Mouse (Mus musculus) right cerebral cortex, adult 2 months (tissue): Measurements from ENCODE around the gene Kdm4b.

Experiments
- DNase-seq, 2 experiments: peaks; one replicate each; pipeline ENCODE4 v3.0.0; 2021 to 2022; ENCODE audit warnings: low spot score in 2 of 2

The Kdm4b gene

GRCm38 (mm10) chr17:56384903-56385302 lies 59.0 kb downstream of the Kdm4b start:
- no peak for DNase-seq

GRCm38 (mm10) chr17:56387612-56388011 lies 61.8 kb downstream of the Kdm4b start:
- DNase-seq: no peak

- peak in 1 of 2 experiments; percentile 42 for DNase-seq
Observed at GRCm38 (mm10) chr17:56393238-56393637, 67.4 kb downstream of the Kdm4b start.

- no peak for DNase-seq
Observed at GRCm38 (mm10) chr17:56393889-56394288, 68.0 kb downstream of the Kdm4b start.

- DNase-seq: no peak
Observed at GRCm38 (mm10) chr17:56396051-56396450, 70.2 kb downstream of the Kdm4b start.

- DNase-seq: no peak
Observed at GRCm38 (mm10) chr17:56400221-56400620, 74.4 kb downstream of the Kdm4b start.

- no peak for DNase-seq
Observed at GRCm38 (mm10) chr17:56401051-56401521, 75.2 kb downstream of the Kdm4b start.

GRCm38 (mm10) chr17:56405341-56405740 lies 79.5 kb downstream of the Kdm4b start:
- DNase-seq: no peak

GRCm38 (mm10) chr17:56405856-56406840 lies 80.3 kb downstream of the Kdm4b start:
- DNase-seq: peak in 1 of 2 experiments; percentile 55

- no peak for DNase-seq
Observed at GRCm38 (mm10) chr17:56406878-56407277, 81.0 kb downstream of the Kdm4b start.

GRCm38 (mm10) chr17:56407379-56407778 lies 81.5 kb downstream of the Kdm4b start:
- DNase-seq: no peak

- peak in 1 of 2 experiments; percentile 46 for DNase-seq
Observed at GRCm38 (mm10) chr17:56408965-56409625, 83.2 kb downstream of the Kdm4b start.

GRCm38 (mm10) chr17:56409759-56410158 lies 83.9 kb downstream of the Kdm4b start:
- no peak for DNase-seq

- no peak for DNase-seq
Observed at GRCm38 (mm10) chr17:56411437-56411836, 85.6 kb downstream of the Kdm4b start.

- DNase-seq: no peak
Observed at GRCm38 (mm10) chr17:56413113-56413512, 87.3 kb downstream of the Kdm4b start.

- no peak for DNase-seq
Observed at GRCm38 (mm10) chr17:56414785-56415184, 88.9 kb downstream of the Kdm4b start.

GRCm38 (mm10) chr17:56418304-56418703 lies 92.4 kb downstream of the Kdm4b start:
- no peak for DNase-seq

- DNase-seq: no peak
Observed at GRCm38 (mm10) chr17:56420022-56420421, 94.2 kb downstream of the Kdm4b start.

GRCm38 (mm10) chr17:56424726-56425583 lies 99.1 kb downstream of the Kdm4b start:
- DNase-seq: no peak

GRCm38 (mm10) chr17:56425584-56425914 lies 99.7 kb downstream of the Kdm4b start:
- peak; percentile 73 to 80 for DNase-seq

- DNase-seq: no peak
Observed at GRCm38 (mm10) chr17:56425941-56426340, 100.1 kb downstream of the Kdm4b start.

GRCm38 (mm10) chr17:56427857-56428256 lies 102.0 kb downstream of the Kdm4b start:
- no peak for DNase-seq
